In genomic region chr7:36989380-36989779, GRCm38 (mm10) we compare ENCODE assay signal across 34 mouse cellular contexts.
"Had no signal": no experiment of that assay in that cellular context is flagged by ENCODE, and none has a peak within 500 bp of the region (broad histone marks: within the 10 kb centered on the region; RNA-seq: fewer than 3 reads in every experiment).

No protein-coding gene starts in this region.

- H3K4me1 ChIP-seq: heart, embryonic 10.5 days; heart, embryonic 12.5 days; heart, embryonic 13.5 days; heart, embryonic 15.5 days; hindbrain, embryonic 10.5 days; hindbrain, embryonic 12.5 days; hindbrain, embryonic 13.5 days; hindbrain, embryonic 15.5 days; intestine, embryonic 15.5 days; kidney, embryonic 15.5 days had no signal

- ATAC-seq: hindbrain, embryonic 16.5 days; hindbrain, postnatal 0 days; inflammation-experienced regulatory T-cells, adult 6 months; intestine, embryonic 15.5 days; intestine, embryonic 16.5 days; intestine, postnatal 0 days had no signal

- H3K9ac ChIP-seq: heart, embryonic 12.5 days; heart, embryonic 13.5 days; heart, embryonic 15.5 days; hindbrain, embryonic 12.5 days; hindbrain, embryonic 13.5 days; hindbrain, embryonic 14.5 days; hindbrain, embryonic 15.5 days; intestine, embryonic 15.5 days; kidney, embryonic 15.5 days had no signal

- H3K36me3 ChIP-seq: heart, embryonic 10.5 days; heart, embryonic 12.5 days; heart, embryonic 13.5 days; heart, embryonic 15.5 days; hindbrain, embryonic 10.5 days; hindbrain, embryonic 12.5 days; hindbrain, embryonic 13.5 days; hindbrain, embryonic 15.5 days; intestine, embryonic 15.5 days; kidney, embryonic 15.5 days had no signal

- H3K27ac ChIP-seq: heart, embryonic 10.5 days; heart, embryonic 13.5 days; heart, embryonic 15.5 days; hindbrain, embryonic 10.5 days; hindbrain, embryonic 12.5 days; hindbrain, embryonic 13.5 days; hindbrain, embryonic 14.5 days; hindbrain, embryonic 15.5 days; hindbrain, postnatal 0 days; intestine, embryonic 15.5 days; kidney, embryonic 15.5 days; kidney, postnatal 0 days; layer of hippocampus, adult 2 months had no signal

- H3K9me3 ChIP-seq: heart, embryonic 10.5 days; heart, embryonic 15.5 days; hindbrain, embryonic 15.5 days; intestine, embryonic 15.5 days had no signal

- H3K27me3 ChIP-seq: heart, embryonic 12.5 days; heart, embryonic 13.5 days; heart, embryonic 15.5 days; hindbrain, embryonic 12.5 days; hindbrain, embryonic 13.5 days; hindbrain, embryonic 15.5 days; intestine, embryonic 15.5 days; kidney, embryonic 15.5 days had no signal

- DNase-seq: heart, postnatal 10 days; heart, postnatal 14 days; heart, postnatal 4 days; kidney, adult 11 months; kidney, adult 18-20 months; kidney, adult 2 months; kidney, adult 8-10 months; kidney, adult 9 months; kidney, postnatal 10 days; kidney, postnatal 14 days; kidney, postnatal 25 days; kidney, postnatal 36 days; kidney, postnatal 4 days; layer of hippocampus, adult 9-11 months; layer of hippocampus, postnatal 36 days had no signal

- H3K4me3 ChIP-seq: heart, embryonic 10.5 days; heart, embryonic 12.5 days; heart, embryonic 13.5 days; heart, embryonic 15.5 days; hindbrain, embryonic 10.5 days; hindbrain, embryonic 12.5 days; hindbrain, embryonic 13.5 days; hindbrain, embryonic 15.5 days; intestine, embryonic 15.5 days; kidney, embryonic 15.5 days; layer of hippocampus, adult 2 months had no signal

- H3K4me2 ChIP-seq: heart, embryonic 11.5 days; heart, embryonic 12.5 days; heart, embryonic 13.5 days; heart, embryonic 15.5 days; hindbrain, embryonic 12.5 days; hindbrain, embryonic 13.5 days; hindbrain, embryonic 14.5 days; hindbrain, embryonic 15.5 days; intestine, embryonic 15.5 days; kidney, embryonic 15.5 days had no signal
